Mouse (Mus musculus): ENCODE measurements at regions not wholly inside any gene's neighbourhood (a gene's known extent, or its start where the extent isn't known, plus 50 kb on each side); places are given as distances from the start of the nearest gene placed in this dataset.
"Not testable (repeated sequence)": the region's sequence is repeated elsewhere in the genome, so short reads cannot be mapped to it uniquely, and the experiment has no call there.

- no peaks in the 10 kb centered on the region for H3K4me1 ChIP-seq (ENCODE audit: control insufficient read depth, insufficient read depth, low read length)
- no peak overlapping the region for H3K4me3 ChIP-seq (ENCODE audit: insufficient read depth, low read length)
- H3K27ac ChIP-seq (ENCODE audit: insufficient read depth, low read length): no peak overlapping the region
- no peak for TF ChIP-seq POLR2A (IDR thresholded peaks at IDR 0.05; ENCODE audit: low read depth, low read length)
- TF ChIP-seq CTCF (IDR thresholded peaks at IDR 0.05; ENCODE audit: borderline replicate concordance, insufficient read depth, low read length): no peak
These were observed 97.8 kb upstream of the Stt3b start for GRCm38 (mm10) chr9:115407901-115408470.

GRCm38 (mm10) chr9:115408886-115409285 is 98.7 kb upstream of the Stt3b start:
- no peak for TF ChIP-seq CTCF (IDR thresholded peaks at IDR 0.05; ENCODE audit: borderline replicate concordance, insufficient read depth, low read length)
- TF ChIP-seq POLR2A (IDR thresholded peaks at IDR 0.05; ENCODE audit: low read depth, low read length): no peak
- H3K27ac ChIP-seq (ENCODE audit: insufficient read depth, low read length): no peak overlapping the region
- no peak overlapping the region for H3K4me3 ChIP-seq (ENCODE audit: insufficient read depth, low read length)
- H3K4me1 ChIP-seq (ENCODE audit: control insufficient read depth, insufficient read depth, low read length): no peaks in the 10 kb centered on the region

GRCm38 (mm10) chr9:115414190-115414589 is 104.0 kb upstream of the Stt3b start:
- Histone ChIP-seq H3K27ac (ENCODE audit: insufficient read depth, low read length) (no peak overlapping the region), H3K4me1 (ENCODE audit: control insufficient read depth, insufficient read depth, low read length) (no peaks in the 10 kb centered on the region), H3K4me3 (ENCODE audit: insufficient read depth, low read length) (no peak overlapping the region)
- TF ChIP-seq CTCF (IDR thresholded peaks at IDR 0.05; ENCODE audit: borderline replicate concordance, insufficient read depth, low read length) (no peak), POLR2A (IDR thresholded peaks at IDR 0.05; ENCODE audit: low read depth, low read length) (no peak)

- H3K27ac ChIP-seq (ENCODE audit: insufficient read depth, low read length): no peak overlapping the region
- H3K4me1 ChIP-seq (ENCODE audit: control insufficient read depth, insufficient read depth, low read length): no peaks in the 10 kb centered on the region
- no peak overlapping the region for H3K4me3 ChIP-seq (ENCODE audit: insufficient read depth, low read length)
- TF ChIP-seq POLR2A (IDR thresholded peaks at IDR 0.05; ENCODE audit: low read depth, low read length) (no peak), CTCF (IDR thresholded peaks at IDR 0.05; ENCODE audit: borderline replicate concordance, insufficient read depth, low read length) (no peak)
These were observed 112.6 kb upstream of the Stt3b start for GRCm38 (mm10) chr9:115422786-115423185.

GRCm38 (mm10) chr9:115426682-115427081 is 116.5 kb upstream of the Stt3b start:
- no peak overlapping the region for H3K27ac ChIP-seq (ENCODE audit: insufficient read depth, low read length)
- H3K4me3 ChIP-seq (ENCODE audit: insufficient read depth, low read length): no peak overlapping the region
- TF ChIP-seq POLR2A (IDR thresholded peaks at IDR 0.05; ENCODE audit: low read depth, low read length) (no peak), CTCF (IDR thresholded peaks at IDR 0.05; ENCODE audit: borderline replicate concordance, insufficient read depth, low read length) (no peak)
- H3K4me1 ChIP-seq (ENCODE audit: control insufficient read depth, insufficient read depth, low read length): no peaks in the 10 kb centered on the region

GRCm38 (mm10) chr9:115430271-115430670 is 120.0 kb upstream of the Stt3b start:
- H3K4me1 ChIP-seq (ENCODE audit: control insufficient read depth, insufficient read depth, low read length): no peaks in the 10 kb centered on the region
- no peak overlapping the region for H3K27ac ChIP-seq (ENCODE audit: insufficient read depth, low read length)
- no peak for TF ChIP-seq POLR2A (IDR thresholded peaks at IDR 0.05; ENCODE audit: low read depth, low read length)
- TF ChIP-seq CTCF (IDR thresholded peaks at IDR 0.05; ENCODE audit: borderline replicate concordance, insufficient read depth, low read length): no peak
- H3K4me3 ChIP-seq (ENCODE audit: insufficient read depth, low read length): no peak overlapping the region

- no peak overlapping the region for H3K27ac ChIP-seq (ENCODE audit: insufficient read depth, low read length)
- TF ChIP-seq CTCF (IDR thresholded peaks at IDR 0.05; ENCODE audit: borderline replicate concordance, insufficient read depth, low read length) (no peak), POLR2A (IDR thresholded peaks at IDR 0.05; ENCODE audit: low read depth, low read length) (no peak)
- H3K4me1 ChIP-seq (ENCODE audit: control insufficient read depth, insufficient read depth, low read length): no peaks in the 10 kb centered on the region
- no peak overlapping the region for H3K4me3 ChIP-seq (ENCODE audit: insufficient read depth, low read length)
These were observed 124.5 kb upstream of the Stt3b start for GRCm38 (mm10) chr9:115434696-115435095.

GRCm38 (mm10) chr9:115436301-115436700 is 126.1 kb upstream of the Stt3b start:
- TF ChIP-seq POLR2A (IDR thresholded peaks at IDR 0.05; ENCODE audit: low read depth, low read length) (no peak), CTCF (IDR thresholded peaks at IDR 0.05; ENCODE audit: borderline replicate concordance, insufficient read depth, low read length) (no peak)

GRCm38 (mm10) chr9:115438234-115438633 is 128.0 kb upstream of the Stt3b start:
- H3K4me3 ChIP-seq (ENCODE audit: insufficient read depth, low read length); H3K4me1 ChIP-seq (ENCODE audit: control insufficient read depth, insufficient read depth, low read length); H3K27ac ChIP-seq (ENCODE audit: insufficient read depth, low read length): not testable (repeated sequence)

More at GRCm38 (mm10) chr9:115436301-115436700, 126.1 kb upstream of the Stt3b start:
- no peak overlapping the region for H3K4me3 ChIP-seq (ENCODE audit: insufficient read depth, low read length)
- no peaks in the 10 kb centered on the region for H3K4me1 ChIP-seq (ENCODE audit: control insufficient read depth, insufficient read depth, low read length)
- H3K27ac ChIP-seq (ENCODE audit: insufficient read depth, low read length): no peak overlapping the region

GRCm38 (mm10) chr9:115446681-115447080 is 136.5 kb upstream of the Stt3b start:
- Histone ChIP-seq H3K4me1 (ENCODE audit: control insufficient read depth, insufficient read depth, low read length) (no peaks in the 10 kb centered on the region), H3K27ac (ENCODE audit: insufficient read depth, low read length) (no peak overlapping the region), H3K4me3 (ENCODE audit: insufficient read depth, low read length) (no peak overlapping the region)
- TF ChIP-seq CTCF (IDR thresholded peaks at IDR 0.05; ENCODE audit: borderline replicate concordance, insufficient read depth, low read length) (no peak), POLR2A (IDR thresholded peaks at IDR 0.05; ENCODE audit: low read depth, low read length) (no peak)

Data from embryonic fibroblast, embryonic 13.5 days (primary cell).